Mouse (Mus musculus) midbrain, embryonic 14.5 days (tissue): ENCODE measurements around the gene Zfp989. TPM values are rescaled to one million over a fixed set of nuclear protein-coding genes. Genes with fewer than 3 reads are reported as not detected.

Experiments
- polyA plus RNA-seq: library from polyadenylated mRNA; unstranded; fragments of >200 nt; fragmentation: Nextera tagmentation; extraction: Ambion mirVana; gene quantifications from 2 replicates; pipeline ENCODE4 v1.2.1, GENCODE M21; 2014

Gene Zfp989
- polyA plus RNA-seq, 1 experiment from 2014 or later, result not detected

Other genes starting within 250 kb of the Zfp989 start
- not detected in 2 replicates for gene Gm21411, start 62.4 kb upstream of the Zfp989 start, polyA plus RNA-seq
- gene Rex2, start 49.9 kb downstream of the Zfp989 start, polyA plus RNA-seq, result not detected in 2 replicates
- gene Zfp991, start 160.1 kb downstream of the Zfp989 start, polyA plus RNA-seq, result 6.3 TPM in 2 replicates